Mouse (Mus musculus) heart, embryonic 13.5 days (tissue): Measurements from ENCODE around the gene Nsun2. TPM values are rescaled to one million over a fixed set of nuclear protein-coding genes. Genes with fewer than 3 reads are reported as not detected.
A peak's percentile ranks its signal among the peaks of the same experiment; 100 is the strongest.

ENCODE experiments used
- ATAC-seq: fragments of 200-750 bp; cut with Nextera tagmentation; 2 replicates; pipeline ENCODE4 v1.8.0; 2017; ENCODE audit warnings: moderate TSS enrichment; ENCODE audit not compliant: insufficient number of reproducible peaks, low FRiP score, low TSS enrichment; ENCODE audit errors: extremely low read depth
- H3K27ac ChIP-seq: fragments of 300-500 bp; sonication (generic); replicated peaks from 2 replicates; pipeline ENCODE4 v1.5.1; 2015; ENCODE audit warnings: moderate library complexity, mild to moderate bottlenecking, inconsistent platforms
- H3K27me3 ChIP-seq: fragments of 300-500 bp; sonication (generic); replicated peaks from 2 replicates; pipeline ENCODE4 v1.6.1; 2015; ENCODE audit warnings: mild to moderate bottlenecking, inconsistent platforms
- H3K36me3 ChIP-seq: fragments of 300-500 bp; sonication (generic); 2 replicates; pipeline ENCODE4 v1.6.1; 2015; ENCODE audit warnings: mild to moderate bottlenecking, inconsistent platforms
- H3K4me1 ChIP-seq: fragments of 300-500 bp; sonication (generic); 2 replicates; pipeline ENCODE4 v1.6.1; 2015; ENCODE audit warnings: inconsistent platforms
- H3K4me2 ChIP-seq: fragments of 300-500 bp; sonication (generic); 2 replicates; pipeline ENCODE4 v1.6.1; 2015; ENCODE audit warnings: inconsistent platforms, mild to moderate bottlenecking, moderate library complexity
- H3K4me3 ChIP-seq: fragments of 300-500 bp; sonication (generic); 2 replicates; pipeline ENCODE4 v1.5.1; 2015; ENCODE audit warnings: moderate library complexity, mild to moderate bottlenecking, inconsistent platforms
- H3K9ac ChIP-seq: fragments of 300-500 bp; sonication (generic); 2 replicates; pipeline ENCODE4 v1.6.1; 2015; ENCODE audit warnings: inconsistent platforms, mild to moderate bottlenecking, moderate library complexity
- H3K9me3 ChIP-seq: fragments of 300-500 bp; sonication (generic); 2 replicates; pipeline ENCODE4 v1.6.1; 2016; ENCODE audit warnings: inconsistent platforms
- WGBS: fragments of 180-500 bp; shearing (Covaris S2); methylation state at CpG from one replicate; pipeline ENCODE4 v1.1.7; 2015; ENCODE audit warnings: mixed read lengths; 5-methylcytosine and 5-hydroxymethylcytosine counted together
- polyA plus RNA-seq: library from polyadenylated mRNA; unstranded; fragments of >200 nt; fragmentation: Nextera tagmentation; extraction: Ambion mirVana; gene quantifications from 2 replicates; pipeline ENCODE4 v1.2.1, GENCODE M21; 2015

The Nsun2 gene
- polyA plus RNA-seq, 1 experiment from 2014 or later, result 65.9 TPM

DNA sequence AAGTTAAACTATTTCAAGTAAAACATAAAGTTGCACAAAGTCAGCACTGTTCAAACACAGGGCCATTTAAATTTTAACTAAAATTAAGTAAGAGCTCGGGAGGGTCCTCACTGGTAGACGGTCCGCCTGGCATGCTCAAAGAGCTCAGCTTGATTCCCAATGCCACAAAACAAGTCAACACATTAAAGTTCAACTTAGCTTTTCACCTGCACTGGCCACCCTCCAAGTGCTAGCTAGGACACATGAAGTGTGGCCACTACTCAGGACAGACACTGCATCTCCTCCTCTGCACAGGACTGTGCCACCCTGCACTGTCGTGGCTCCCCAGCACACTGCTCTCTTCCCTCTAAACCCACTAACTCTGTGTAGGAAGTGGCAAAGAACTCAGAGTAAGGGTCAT is 7.7 kb upstream of the Nsun2 start:
- Histone ChIP-seq H3K36me3 (peaks cover 16% of the 10 kb centered on the region), H3K9me3 (no peaks in the 10 kb centered on the region), H3K4me2 (0 out of 2 replicates have a peak overlapping the region, but pooled peaks have one; percentile 1), H3K9ac (no peak overlapping the region), H3K4me3 (no peak overlapping the region), H3K4me1 (peaks cover 96% of the 10 kb centered on the region), H3K27me3 (no peaks in the 10 kb centered on the region), H3K27ac (no peak overlapping the region)
- 74% methylated on average over 4 of the region's 4 CpGs for WGBS
- ATAC-seq, result no peak

DNA sequence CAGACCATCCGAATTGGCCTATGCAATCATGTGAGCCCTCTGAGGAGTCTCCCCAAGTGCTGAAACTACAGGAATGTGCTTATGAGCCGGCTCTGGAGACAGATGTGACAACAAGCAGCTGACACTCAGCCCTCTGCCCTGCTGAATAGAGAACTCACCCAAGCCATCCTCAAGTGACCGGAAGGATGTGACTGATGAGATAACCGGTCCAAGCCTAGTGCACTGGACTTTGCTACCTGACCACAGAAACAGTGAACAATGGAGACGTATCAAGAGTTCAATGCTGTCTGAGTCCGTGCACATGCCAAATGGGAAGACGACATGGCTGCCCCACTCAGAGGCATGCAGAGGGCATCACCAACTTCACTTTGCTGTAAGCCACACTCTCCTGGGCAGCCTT is 5.0 kb upstream of the Nsun2 start:
- Histone ChIP-seq H3K9me3 (no peaks in the 10 kb centered on the region), H3K27me3 (no peaks in the 10 kb centered on the region), H3K4me3 (no peak overlapping the region), H3K36me3 (peaks cover 16% of the 10 kb centered on the region), H3K4me2 (no peak overlapping the region), H3K4me1 (peaks cover 93% of the 10 kb centered on the region), H3K9ac (no peak overlapping the region), H3K27ac (no peak overlapping the region)
- ATAC-seq, result no peak
- WGBS, result 56% methylated on average over 7 of the region's 7 CpGs

DNA sequence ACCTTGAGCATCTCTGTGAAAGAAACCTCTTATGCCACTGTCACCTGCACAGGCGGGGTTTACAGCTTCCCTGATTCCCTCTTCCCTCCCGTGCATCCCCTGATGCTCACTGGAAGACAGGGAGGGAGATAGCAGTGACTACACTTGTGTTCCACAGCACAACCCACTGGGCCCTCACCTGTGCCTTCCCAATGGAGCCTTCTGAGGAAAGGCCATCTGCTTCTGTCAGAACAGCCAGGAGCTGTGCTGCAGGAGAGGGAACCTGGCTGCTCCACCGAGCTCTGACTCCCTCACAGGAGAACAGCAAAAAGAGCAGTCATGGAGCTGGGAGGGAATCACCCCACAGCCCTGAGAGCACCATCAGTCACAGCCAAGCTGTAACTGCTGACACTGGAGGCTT is 3.4 kb upstream of the Nsun2 start:
- no peak for ATAC-seq
- 76% methylated on average over 3 of the region's 3 CpGs for WGBS
- no peaks in the 10 kb centered on the region for H3K27me3 ChIP-seq
- H3K27ac ChIP-seq, result no peak overlapping the region
- peaks cover 16% of the 10 kb centered on the region for H3K36me3 ChIP-seq
- no peak overlapping the region for H3K4me3 ChIP-seq
- H3K4me1 ChIP-seq, result peaks cover 76% of the 10 kb centered on the region
- 0 out of 2 replicates have a peak overlapping the region, but pooled peaks have one; percentile 93 for H3K9ac ChIP-seq
- no peaks in the 10 kb centered on the region for H3K9me3 ChIP-seq
- H3K4me2 ChIP-seq, result peak overlapping the region; percentile 97; the same call in 1 of the 2 replicates

DNA sequence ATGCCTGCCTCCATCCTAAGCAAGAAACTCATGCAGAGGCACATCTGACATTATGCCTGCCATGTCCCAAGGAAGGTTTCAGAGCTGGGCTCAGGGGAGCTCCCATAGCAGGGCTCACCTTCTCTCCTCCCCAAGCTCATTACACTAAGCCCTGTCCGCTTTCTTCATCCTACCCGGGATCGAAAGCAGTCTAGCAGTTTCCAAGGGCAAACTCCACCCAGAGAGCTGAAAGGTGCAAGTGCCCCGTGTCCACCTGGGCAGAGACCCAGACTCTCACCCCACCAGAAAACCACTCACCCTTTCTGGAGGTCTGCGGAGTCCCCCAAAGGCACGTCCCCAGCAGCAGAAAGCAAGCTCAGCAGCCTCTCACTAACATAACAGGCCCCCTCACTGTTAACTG is 2.6 kb upstream of the Nsun2 start:
- Histone ChIP-seq H3K4me2 (peak overlapping the region; percentile 97), H3K4me1 (peaks cover 76% of the 10 kb centered on the region), H3K9me3 (no peaks in the 10 kb centered on the region), H3K36me3 (peaks cover 16% of the 10 kb centered on the region), H3K27ac (no peak overlapping the region), H3K9ac (peak overlapping the region; percentile 93), H3K27me3 (no peaks in the 10 kb centered on the region), H3K4me3 (peak overlapping the region; percentile 89)
- no peak for ATAC-seq
- WGBS, result 83% methylated on average over 6 of the region's 6 CpGs

DNA sequence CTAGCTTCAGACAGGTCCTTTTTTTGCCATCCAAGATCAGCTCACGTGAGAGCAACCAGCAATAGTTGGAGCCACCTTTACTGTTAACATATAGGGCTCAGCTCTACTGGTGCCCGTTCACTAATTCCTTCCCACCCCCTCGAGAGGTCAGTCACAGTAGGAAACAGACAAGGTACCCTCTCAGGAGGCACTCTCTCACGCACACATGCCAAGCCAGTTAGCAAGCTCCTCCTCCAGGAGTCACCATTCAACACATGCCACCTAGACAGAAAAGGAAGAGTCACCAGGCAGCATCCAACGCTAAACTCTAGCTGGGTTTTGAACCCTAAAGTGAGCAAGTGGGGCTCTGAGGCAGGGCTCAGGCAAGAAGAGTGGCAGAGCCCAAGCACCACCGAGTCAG is 2.1 kb upstream of the Nsun2 start:
- Histone ChIP-seq H3K36me3 (peaks cover 16% of the 10 kb centered on the region), H3K27me3 (no peaks in the 10 kb centered on the region), H3K4me3 (peak overlapping the region; percentile 89), H3K27ac (no peak overlapping the region), H3K4me2 (peak overlapping the region; percentile 97), H3K4me1 (peaks cover 76% of the 10 kb centered on the region), H3K9me3 (no peaks in the 10 kb centered on the region), H3K9ac (peak overlapping the region; percentile 93)
- 45% methylated on average over 6 of the region's 6 CpGs for WGBS
- ATAC-seq, result no peak

DNA sequence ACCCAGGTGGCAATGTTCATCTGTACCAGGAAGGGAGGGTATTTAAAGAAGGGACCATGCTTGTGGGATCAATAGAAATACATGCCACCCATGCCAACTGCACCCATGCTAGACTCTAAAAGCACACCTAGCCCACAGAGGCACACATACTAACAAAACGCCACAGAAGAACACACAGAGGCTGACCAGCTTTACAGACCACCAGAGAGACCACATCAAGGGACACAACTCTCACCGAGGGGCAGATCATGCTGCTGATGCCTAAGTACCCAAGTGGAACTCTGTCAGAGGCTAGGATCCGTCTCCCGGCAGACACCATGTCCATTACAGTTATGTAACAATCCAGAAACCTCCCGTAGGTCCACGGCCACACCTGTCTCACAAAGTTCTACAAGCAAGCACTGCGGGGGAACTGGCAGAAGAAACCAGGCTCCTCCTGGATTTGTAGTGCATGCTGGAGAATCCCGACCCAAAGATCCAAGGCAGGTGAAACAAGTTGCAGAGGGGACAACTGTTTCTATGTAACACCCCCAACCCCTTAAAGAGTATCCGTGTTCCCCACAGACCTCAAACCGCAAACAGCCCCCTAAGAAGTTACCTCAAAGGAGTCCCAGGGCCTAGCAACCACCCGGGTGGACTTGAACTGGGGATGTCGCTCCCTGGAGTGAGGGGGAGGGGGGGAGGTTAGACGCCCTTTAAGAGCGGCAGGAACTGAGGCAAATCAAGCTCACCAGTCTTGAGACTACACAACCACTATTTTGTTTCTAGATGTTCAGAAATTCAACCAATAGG is 1.2 kb upstream of the Nsun2 start:
- Histone ChIP-seq H3K9ac (peak overlapping the region; percentile 93), H3K36me3 (peaks cover 16% of the 10 kb centered on the region), H3K4me2 (peak overlapping the region; percentile 97), H3K4me3 (peak overlapping the region; percentile 89), H3K4me1 (peaks cover 70% of the 10 kb centered on the region), H3K27me3 (no peaks in the 10 kb centered on the region), H3K9me3 (no peaks in the 10 kb centered on the region), H3K27ac (no peak overlapping the region)
- 21% methylated on average over 14 of the region's 14 CpGs for WGBS
- ATAC-seq, result no peak

DNA sequence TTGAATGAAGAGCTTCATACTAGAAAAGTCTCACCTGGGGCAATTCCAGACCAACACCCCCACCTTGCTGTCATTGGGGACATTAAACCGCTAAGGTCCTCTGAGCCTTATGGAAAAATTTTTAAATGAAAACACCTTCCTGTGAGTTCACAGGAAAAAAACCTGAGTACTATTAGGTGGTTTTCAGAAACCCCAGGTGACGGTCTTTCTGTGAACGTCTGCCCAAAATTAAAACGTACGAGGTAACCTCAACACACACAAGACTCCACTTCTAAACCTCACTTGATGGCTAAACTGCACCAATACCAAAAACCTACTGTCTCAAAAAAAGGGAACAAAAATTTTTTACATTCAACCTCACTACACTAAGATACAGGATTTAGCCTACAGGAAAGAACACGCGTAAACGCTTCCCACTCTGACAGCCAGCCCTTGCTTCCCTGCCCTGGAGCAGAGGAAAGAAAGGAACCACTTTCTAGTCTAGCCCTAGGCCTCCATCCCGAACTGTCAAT is 597 bp upstream of the Nsun2 start:
- H3K4me2 ChIP-seq, result peak overlapping the region; percentile 97
- peaks cover 68% of the 10 kb centered on the region for H3K4me1 ChIP-seq
- H3K27me3 ChIP-seq, result no peaks in the 10 kb centered on the region
- H3K4me3 ChIP-seq, result peak overlapping the region; percentile 89
- peak overlapping the region; percentile 93 for H3K9ac ChIP-seq
- no peaks in the 10 kb centered on the region for H3K9me3 ChIP-seq
- H3K36me3 ChIP-seq, result peaks cover 16% of the 10 kb centered on the region
- WGBS, result 3% methylated on average over 9 of the region's 9 CpGs
- no peak for ATAC-seq
- peak overlapping the region; percentile 97 for H3K27ac ChIP-seq

DNA sequence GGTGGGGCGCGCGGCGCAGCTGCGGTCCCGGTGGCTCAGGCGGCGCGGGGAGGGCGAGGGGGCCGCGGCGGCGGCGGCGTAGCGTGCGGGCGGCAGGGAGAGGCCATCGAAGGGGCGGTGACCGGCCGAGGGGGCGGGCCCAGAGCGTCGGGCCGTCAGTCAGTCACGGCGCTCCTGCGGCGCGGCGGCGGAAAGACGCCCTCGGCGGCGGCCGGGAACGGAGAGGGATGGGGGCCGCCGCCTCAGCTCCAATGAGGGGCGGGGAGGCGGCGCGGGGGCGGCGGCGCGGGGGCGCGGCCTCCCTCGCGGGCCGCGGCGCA is 748 bp downstream of the Nsun2 start, which contains the start of gene Tent4a:
Gene Tent4a (minus strand): TSS at position 284 of the 320 bp plus-strand sequence.
- no peaks in the 10 kb centered on the region for H3K9me3 ChIP-seq
- no peaks in the 10 kb centered on the region for H3K27me3 ChIP-seq
- WGBS, result 0% methylated on average over 19 of the region's 57 CpGs
- ATAC-seq, result peak; percentile 79
- H3K4me3 ChIP-seq, result peak within 1 kb of the TSS; percentile 89
- peaks cover 12% of the 10 kb centered on the region for H3K36me3 ChIP-seq
- peak within 1 kb of the TSS; percentile 97 for H3K27ac ChIP-seq
- peak within 1 kb of the TSS; percentile 96 for H3K9ac ChIP-seq
- H3K4me2 ChIP-seq, result peak within 1 kb of the TSS; percentile 97
- H3K4me1 ChIP-seq, result peaks cover 69% of the 10 kb centered on the region

DNA sequence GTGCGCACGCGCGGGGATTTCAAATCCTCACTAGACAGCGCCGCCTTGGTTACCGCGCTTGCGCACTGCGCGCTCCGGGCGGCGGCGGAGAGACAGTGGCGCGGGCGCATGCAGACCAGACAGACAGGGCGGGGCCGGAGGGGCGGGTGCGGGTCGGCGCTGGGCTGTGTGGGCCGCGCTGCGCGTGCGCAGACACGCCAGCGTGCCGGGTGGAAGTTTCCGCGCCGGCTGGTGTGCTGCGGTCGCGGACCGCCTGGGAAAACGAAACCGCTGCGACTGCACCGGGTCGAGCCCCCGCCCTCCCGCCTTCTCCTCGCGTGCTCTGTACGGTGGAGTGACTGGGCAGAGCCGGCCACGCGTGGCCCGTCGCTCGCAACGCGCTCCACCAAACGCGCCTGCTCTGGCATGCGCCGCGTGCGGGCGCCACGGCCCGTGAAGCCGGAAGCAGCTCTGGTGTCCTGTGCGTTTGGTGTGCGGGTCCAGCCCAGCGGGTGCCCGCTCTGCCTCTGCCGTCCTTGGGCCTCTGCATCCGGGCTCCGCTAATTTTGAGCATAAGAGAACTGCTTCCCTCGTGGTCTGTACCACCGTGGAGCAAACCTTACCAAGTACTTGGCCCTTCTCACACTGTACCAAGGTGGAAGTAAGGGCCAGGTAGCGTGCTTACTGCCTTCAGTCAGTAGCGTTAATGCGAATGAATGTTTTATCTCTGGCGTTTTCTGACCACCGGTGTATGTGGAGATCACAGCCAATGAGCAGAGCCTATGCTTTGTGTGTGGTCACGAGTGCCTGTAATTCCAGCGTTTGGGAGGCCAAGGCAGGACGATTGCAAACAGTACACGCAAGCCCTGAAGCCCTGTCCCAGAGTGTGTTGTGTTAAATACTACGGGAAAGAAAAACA is 1.4 kb downstream of the Nsun2 start:
- Histone ChIP-seq H3K4me3 (peak overlapping the region; percentile 89), H3K36me3 (peaks cover 6% of the 10 kb centered on the region), H3K9ac (peak overlapping the region; percentile 96), H3K4me2 (peak overlapping the region; percentile 97), H3K27ac (peak overlapping the region; percentile 97), H3K9me3 (no peaks in the 10 kb centered on the region), H3K27me3 (no peaks in the 10 kb centered on the region), H3K4me1 (peaks cover 70% of the 10 kb centered on the region)
- ATAC-seq, result peak; percentile 93
- under 1% methylated on average over 80 of the region's 86 CpGs for WGBS

DNA sequence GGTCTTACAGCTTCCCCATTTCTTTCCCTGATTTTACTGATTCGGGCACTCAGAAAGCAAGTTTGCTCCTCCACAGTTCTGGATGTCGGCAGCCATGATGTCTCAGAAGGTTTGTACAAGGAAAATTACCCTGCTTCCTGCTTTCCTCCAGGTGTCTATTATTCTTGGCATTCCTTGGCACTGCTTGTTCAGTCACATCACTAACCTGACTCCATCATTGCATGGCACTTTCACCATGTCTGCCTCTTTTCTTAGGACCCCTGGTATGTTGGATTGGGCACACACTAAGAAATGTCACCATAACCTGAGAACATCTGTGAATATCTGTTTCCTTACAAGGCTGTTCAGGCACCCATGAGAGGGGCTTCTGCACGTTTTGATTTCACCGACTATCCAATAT is 2.5 kb downstream of the Nsun2 start:
- Histone ChIP-seq H3K27ac (peak overlapping the region; percentile 97; the same call in 1 of the 2 replicates), H3K36me3 (no peaks in the 10 kb centered on the region), H3K4me1 (peaks cover 70% of the 10 kb centered on the region), H3K9me3 (no peaks in the 10 kb centered on the region), H3K4me2 (peak overlapping the region; percentile 97), H3K27me3 (no peaks in the 10 kb centered on the region), H3K9ac (peak overlapping the region; percentile 96), H3K4me3 (0 out of 2 replicates have a peak overlapping the region, but pooled peaks have one; percentile 89)
- WGBS, result 73% methylated on average over 4 of the region's 4 CpGs
- no peak for ATAC-seq

DNA sequence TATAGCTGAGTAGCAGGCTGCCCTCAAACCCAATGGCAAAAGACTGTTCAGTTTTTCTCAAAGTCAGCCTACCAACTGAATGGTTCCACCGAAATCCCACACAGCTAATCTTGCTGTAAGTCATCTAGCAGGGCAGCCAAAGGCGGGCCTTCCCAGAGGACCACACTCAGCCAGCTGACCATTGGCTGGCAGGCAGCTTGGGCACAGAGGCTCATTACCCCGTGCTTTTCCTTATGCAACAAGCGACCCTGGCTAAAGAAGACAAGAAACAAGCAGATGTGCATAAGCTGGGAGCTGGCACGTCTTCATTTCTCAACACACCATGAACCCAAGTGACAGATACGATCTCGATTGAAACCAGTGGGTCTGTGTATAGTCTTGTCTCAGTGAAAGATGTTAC is 3.8 kb downstream of the Nsun2 start:
- no peaks in the 10 kb centered on the region for H3K36me3 ChIP-seq
- H3K4me1 ChIP-seq, result peaks cover 70% of the 10 kb centered on the region
- H3K27me3 ChIP-seq, result no peaks in the 10 kb centered on the region
- H3K27ac ChIP-seq, result no peak overlapping the region
- no peak overlapping the region for H3K9ac ChIP-seq
- no peak overlapping the region for H3K4me2 ChIP-seq
- ATAC-seq, result no peak
- no peaks in the 10 kb centered on the region for H3K9me3 ChIP-seq
- 81% methylated on average over 7 of the region's 7 CpGs for WGBS
- no peak overlapping the region for H3K4me3 ChIP-seq
